Mouse (Mus musculus): ENCODE measurements around the gene Heatr6. TPM values are rescaled to one million over a fixed set of nuclear protein-coding genes. Genes with fewer than 3 reads are reported as not detected.

The Heatr6 gene
- polyA plus RNA-seq, 1 experiment = 17.5 TPM

GRCm38 (mm10) chr11:83796112-83796511, 42.6 kb downstream of the Heatr6 start:
- Histone ChIP-seq H3K4me1 (ENCODE audit: control insufficient read depth, insufficient read depth, low read length) (no peaks in the 10 kb centered on the region), H3K4me3 (ENCODE audit: insufficient read depth, low read length) (no peak overlapping the region), H3K27ac (ENCODE audit: insufficient read depth, low read depth, low read length) (no peak overlapping the region)
- TF ChIP-seq POLR2A (IDR thresholded peaks at IDR 0.05; ENCODE audit: borderline replicate concordance, low read depth, low read length) = no peak
- no peak for TF ChIP-seq CTCF (IDR thresholded peaks at IDR 0.05; ENCODE audit: low read depth, low read length)

- no peak overlapping the region for H3K4me3 ChIP-seq (ENCODE audit: insufficient read depth, low read length)
- TF ChIP-seq POLR2A (IDR thresholded peaks at IDR 0.05; ENCODE audit: borderline replicate concordance, low read depth, low read length) (no peak), CTCF (IDR thresholded peaks at IDR 0.05; ENCODE audit: low read depth, low read length) (no peak)
- H3K27ac ChIP-seq (ENCODE audit: insufficient read depth, low read depth, low read length) = no peak overlapping the region
- no peaks in the 10 kb centered on the region for H3K4me1 ChIP-seq (ENCODE audit: control insufficient read depth, insufficient read depth, low read length)
These were observed 43.6 kb downstream of the Heatr6 start for GRCm38 (mm10) chr11:83796980-83797608.

- Histone ChIP-seq H3K4me1 (ENCODE audit: control insufficient read depth, insufficient read depth, low read length) (no peaks in the 10 kb centered on the region), H3K4me3 (ENCODE audit: insufficient read depth, low read length) (no peak overlapping the region), H3K27ac (ENCODE audit: insufficient read depth, low read depth, low read length) (no peak overlapping the region)
- TF ChIP-seq POLR2A (IDR thresholded peaks at IDR 0.05; ENCODE audit: borderline replicate concordance, low read depth, low read length) = no peak
- no peak for TF ChIP-seq CTCF (IDR thresholded peaks at IDR 0.05; ENCODE audit: low read depth, low read length)
These were observed 46.5 kb downstream of the Heatr6 start for GRCm38 (mm10) chr11:83799871-83800430.

- no peak for TF ChIP-seq POLR2A (IDR thresholded peaks at IDR 0.05; ENCODE audit: borderline replicate concordance, low read depth, low read length)
- no peak for TF ChIP-seq CTCF (IDR thresholded peaks at IDR 0.05; ENCODE audit: low read depth, low read length)
- Histone ChIP-seq H3K4me3 (ENCODE audit: insufficient read depth, low read length) (no peak overlapping the region), H3K27ac (ENCODE audit: insufficient read depth, low read depth, low read length) (no peak overlapping the region), H3K4me1 (ENCODE audit: control insufficient read depth, insufficient read depth, low read length) (no peaks in the 10 kb centered on the region)
These were observed 48.7 kb downstream of the Heatr6 start for GRCm38 (mm10) chr11:83802166-83802565.

- TF ChIP-seq POLR2A (IDR thresholded peaks at IDR 0.05; ENCODE audit: borderline replicate concordance, low read depth, low read length) = no peak
- no peak for TF ChIP-seq CTCF (IDR thresholded peaks at IDR 0.05; ENCODE audit: low read depth, low read length)
- Histone ChIP-seq H3K4me1 (ENCODE audit: control insufficient read depth, insufficient read depth, low read length) (no peaks in the 10 kb centered on the region), H3K27ac (ENCODE audit: insufficient read depth, low read depth, low read length) (no peak overlapping the region), H3K4me3 (ENCODE audit: insufficient read depth, low read length) (no peak overlapping the region)
These were observed 49.1 kb downstream of the Heatr6 start for GRCm38 (mm10) chr11:83802581-83802980.

- Histone ChIP-seq H3K4me3 (ENCODE audit: insufficient read depth, low read length) (no peak overlapping the region), H3K27ac (ENCODE audit: insufficient read depth, low read depth, low read length) (no peak overlapping the region)
- no peak for TF ChIP-seq CTCF (IDR thresholded peaks at IDR 0.05; ENCODE audit: low read depth, low read length)
- TF ChIP-seq POLR2A (IDR thresholded peaks at IDR 0.05; ENCODE audit: borderline replicate concordance, low read depth, low read length) = no peak
These were observed 56.9 kb downstream of the Heatr6 start for GRCm38 (mm10) chr11:83810441-83810840.

GRCm38 (mm10) chr11:83815191-83815590, 61.7 kb downstream of the Heatr6 start:
- Histone ChIP-seq H3K27ac (ENCODE audit: insufficient read depth, low read depth, low read length) (no peak overlapping the region), H3K4me1 (ENCODE audit: control insufficient read depth, insufficient read depth, low read length) (no peaks in the 10 kb centered on the region), H3K4me3 (ENCODE audit: insufficient read depth, low read length) (no peak overlapping the region)
- TF ChIP-seq POLR2A (IDR thresholded peaks at IDR 0.05; ENCODE audit: borderline replicate concordance, low read depth, low read length) = no peak
- TF ChIP-seq CTCF (IDR thresholded peaks at IDR 0.05; ENCODE audit: low read depth, low read length) = no peak

More at GRCm38 (mm10) chr11:83810441-83810840, 56.9 kb downstream of the Heatr6 start:
- H3K4me1 ChIP-seq (ENCODE audit: control insufficient read depth, insufficient read depth, low read length) = no peaks in the 10 kb centered on the region

- Histone ChIP-seq H3K4me1 (ENCODE audit: control insufficient read depth, insufficient read depth, low read length) (no peaks in the 10 kb centered on the region), H3K27ac (ENCODE audit: insufficient read depth, low read depth, low read length) (no peak overlapping the region), H3K4me3 (ENCODE audit: insufficient read depth, low read length) (no peak overlapping the region)
- TF ChIP-seq CTCF (IDR thresholded peaks at IDR 0.05; ENCODE audit: low read depth, low read length) (peak; percentile 63), POLR2A (IDR thresholded peaks at IDR 0.05; ENCODE audit: borderline replicate concordance, low read depth, low read length) (no peak)
These were observed 62.1 kb downstream of the Heatr6 start for GRCm38 (mm10) chr11:83815628-83816027.

- Histone ChIP-seq H3K4me1 (ENCODE audit: control insufficient read depth, insufficient read depth, low read length) (no peaks in the 10 kb centered on the region), H3K27ac (ENCODE audit: insufficient read depth, low read depth, low read length) (no peak overlapping the region)
- TF ChIP-seq POLR2A (IDR thresholded peaks at IDR 0.05; ENCODE audit: borderline replicate concordance, low read depth, low read length) (no peak), CTCF (IDR thresholded peaks at IDR 0.05; ENCODE audit: low read depth, low read length) (no peak)
These were observed 63.6 kb downstream of the Heatr6 start for GRCm38 (mm10) chr11:83817048-83817447.

GRCm38 (mm10) chr11:83817994-83818393, 64.5 kb downstream of the Heatr6 start:
- Histone ChIP-seq H3K4me1 (ENCODE audit: control insufficient read depth, insufficient read depth, low read length) (no peaks in the 10 kb centered on the region), H3K4me3 (ENCODE audit: insufficient read depth, low read length) (no peak overlapping the region), H3K27ac (ENCODE audit: insufficient read depth, low read depth, low read length) (no peak overlapping the region)
- TF ChIP-seq CTCF (IDR thresholded peaks at IDR 0.05; ENCODE audit: low read depth, low read length) (no peak), POLR2A (IDR thresholded peaks at IDR 0.05; ENCODE audit: borderline replicate concordance, low read depth, low read length) (no peak)

More at GRCm38 (mm10) chr11:83817048-83817447, 63.6 kb downstream of the Heatr6 start:
- H3K4me3 ChIP-seq (ENCODE audit: insufficient read depth, low read length) = no peak overlapping the region

Measured in bone marrow macrophage, adult 2 months (primary cell).